Mouse (Mus musculus): Measurements from ENCODE around the gene Pld3. TPM values are rescaled to one million over a fixed set of nuclear protein-coding genes. Genes with fewer than 3 reads are reported as not detected.

Gene Pld3
- polyA plus RNA-seq, 1 experiment: 19.1 TPM

DNA sequence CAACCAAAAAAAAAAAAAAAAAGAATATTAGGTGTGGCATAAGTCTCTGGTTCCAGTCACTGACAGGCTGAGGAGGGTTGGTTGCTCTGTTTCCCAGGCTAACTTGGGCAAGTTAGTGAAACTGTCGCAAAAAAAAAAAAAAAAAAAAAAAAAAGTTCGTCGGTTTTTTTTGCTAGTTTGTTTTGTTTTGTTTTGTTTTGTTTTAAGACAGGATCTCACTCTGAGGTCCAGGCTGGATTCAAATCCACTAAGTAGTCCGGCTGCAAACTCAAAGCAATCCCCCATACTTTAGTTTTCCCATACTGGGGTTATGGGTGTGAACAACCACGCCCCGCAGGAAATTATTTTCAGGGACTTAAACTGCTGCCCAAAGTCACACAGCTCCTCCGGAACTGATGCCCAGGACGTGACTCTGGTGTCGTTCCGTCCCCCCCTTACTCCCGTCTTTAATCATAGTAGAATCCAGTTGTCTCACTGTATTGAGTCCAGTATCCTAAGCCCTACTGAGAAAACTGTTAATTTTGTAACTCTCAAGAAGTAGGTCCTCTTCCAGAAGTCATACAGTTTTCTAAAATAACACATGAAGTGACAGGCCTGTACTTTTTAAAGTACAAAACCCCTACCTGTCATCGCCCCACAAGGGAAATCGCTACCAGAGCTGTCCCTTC, 66.8 kb downstream of the Pld3 start:
- no peaks in the 10 kb centered on the region for H3K9me3 ChIP-seq (ENCODE audit: control insufficient read depth, low read length)
- peaks cover 83% of the 10 kb centered on the region for H3K4me1 ChIP-seq (ENCODE audit: control insufficient read depth)
- TF ChIP-seq TAL1 (IDR thresholded peaks at IDR 0.05; ENCODE audit: low read length) (no peak), GATA1 (IDR thresholded peaks at IDR 0.05; ENCODE audit: low read length) (no peak)
- H3K36me3 ChIP-seq (ENCODE audit: control insufficient read depth): peaks cover 28% of the 10 kb centered on the region
- no peaks in the 10 kb centered on the region for H3K27me3 ChIP-seq (ENCODE audit: control insufficient read depth)
- peak overlapping the region; percentile 89 for H3K4me3 ChIP-seq (replicated peaks)

- TF ChIP-seq TAL1 (IDR thresholded peaks at IDR 0.05; ENCODE audit: low read length) (no peak), GATA1 (IDR thresholded peaks at IDR 0.05; ENCODE audit: low read length) (no peak)
- no peak overlapping the region for H3K4me3 ChIP-seq (replicated peaks)
- no peaks in the 10 kb centered on the region for H3K27me3 ChIP-seq (ENCODE audit: control insufficient read depth)
- H3K9me3 ChIP-seq (ENCODE audit: control insufficient read depth, low read length): no peaks in the 10 kb centered on the region
- H3K36me3 ChIP-seq (ENCODE audit: control insufficient read depth): peaks cover 28% of the 10 kb centered on the region
- H3K4me1 ChIP-seq (ENCODE audit: control insufficient read depth): peaks cover 83% of the 10 kb centered on the region
These were observed 69.2 kb downstream of the Pld3 start for GRCm38 (mm10) chr7:27483860-27484259.

Other genes with a start within 250 kb of the Pld3 start
- gene Ltbp4, start 215.5 kb downstream of the Pld3 start, polyA plus RNA-seq (2012): 0.01 and 0.03 TPM in 2 replicates
- 13.0 and 15.9 TPM in 2 replicates for gene Shkbp1, start 197.2 kb downstream of the Pld3 start, polyA plus RNA-seq (2012)
- not detected in 2 replicates for gene Gm20479, start 195.8 kb downstream of the Pld3 start, polyA plus RNA-seq (2012)
- 0.01 and 0.02 TPM in 2 replicates for gene Sptbn4, start 105.5 kb downstream of the Pld3 start, polyA plus RNA-seq (2012)
- 842 and 917 TPM in 2 replicates for gene Blvrb, start 105.2 kb downstream of the Pld3 start, polyA plus RNA-seq (2012)
- 9.6 and 9.9 TPM in 2 replicates for gene Sertad3, start 79.5 kb downstream of the Pld3 start, polyA plus RNA-seq (2012)
- gene Sertad1, start 66.3 kb downstream of the Pld3 start, polyA plus RNA-seq (2012): 17.9 and 18.5 TPM in 2 replicates
- gene Prx, start 53.9 kb downstream of the Pld3 start, polyA plus RNA-seq (2012): 0.41 TPM in 2 replicates
- gene Hipk4, start 30.0 kb downstream of the Pld3 start, polyA plus RNA-seq (2012): 0.27 and 0.38 TPM in 2 replicates
- gene 2310022A10Rik, start within 50 bp of the Pld3 start, polyA plus RNA-seq (2012): 6.6 and 8.3 TPM in 2 replicates
- gene Akt2, start 38.3 kb upstream of the Pld3 start, polyA plus RNA-seq (2012): 4.8 and 5.3 TPM in 2 replicates
- gene Ttc9b, start 100.7 kb upstream of the Pld3 start, polyA plus RNA-seq (2012): not detected in 2 replicates
- gene Map3k10, start 121.4 kb upstream of the Pld3 start, polyA plus RNA-seq (2012): 1.8 and 2.0 TPM in 2 replicates
- gene Zfp607b, start 136.1 kb upstream of the Pld3 start, polyA plus RNA-seq (2012): not detected in 2 replicates
- 0.01 TPM in 2 replicates for gene Zfp60, start 178.2 kb upstream of the Pld3 start, polyA plus RNA-seq (2012)

Measured in erythroblast, embryonic 14.5 days (primary cell).